Mouse (Mus musculus) forebrain, embryonic 12.5 days (tissue): Measurements from ENCODE around the gene Heatr9. TPM values are rescaled to one million over a fixed set of nuclear protein-coding genes. Genes with fewer than 3 reads are reported as not detected.
"Not testable (repeated sequence)": the region's sequence is repeated elsewhere in the genome, so short reads cannot be mapped to it uniquely, and the experiment has no call there.

Source experiments
- ATAC-seq: fragments of 200-750 bp; cut with Nextera tagmentation; 2 replicates; pipeline ENCODE4 v1.8.0; 2017; ENCODE audit warnings: moderate TSS enrichment; ENCODE audit not compliant: low FRiP score
- H3K27ac ChIP-seq: fragments of 300-500 bp; sonication (generic); 2 replicates; pipeline ENCODE4 v1.5.1; 2016; ENCODE audit warnings: mild to moderate bottlenecking
- H3K27me3 ChIP-seq: fragments of 300-500 bp; sonication (generic); 2 replicates; pipeline ENCODE4 v1.6.1; 2016; ENCODE audit warnings: mild to moderate bottlenecking
- H3K36me3 ChIP-seq: fragments of 300-500 bp; sonication (generic); replicated peaks from 2 replicates; pipeline ENCODE4 v1.6.1; 2016; ENCODE audit warnings: mild to moderate bottlenecking
- H3K4me1 ChIP-seq: fragments of 300-500 bp; sonication (generic); 2 replicates; pipeline ENCODE4 v1.6.1; 2016
- H3K4me2 ChIP-seq: fragments of 300-500 bp; sonication (generic); 2 replicates; pipeline ENCODE4 v1.6.1; 2016; ENCODE audit warnings: mild to moderate bottlenecking, moderate library complexity
- H3K4me3 ChIP-seq: fragments of 300-500 bp; sonication (generic); replicated peaks from 2 replicates; pipeline ENCODE4 v1.5.1; 2016; ENCODE audit warnings: mild to moderate bottlenecking
- H3K9ac ChIP-seq: fragments of 300-500 bp; sonication (generic); 2 replicates; pipeline ENCODE4 v1.6.1; 2016; ENCODE audit warnings: mild to moderate bottlenecking
- H3K9me3 ChIP-seq: fragments of 300-500 bp; sonication (generic); 2 replicates; pipeline ENCODE4 v1.6.1; 2016
- WGBS: fragments of 180-500 bp; shearing (Covaris S2); methylation state at CpG from one replicate; pipeline ENCODE4 v1.1.7; 2016; 5-methylcytosine and 5-hydroxymethylcytosine counted together
- polyA plus RNA-seq: library from polyadenylated mRNA; unstranded; fragments of >200 nt; fragmentation: Nextera tagmentation; extraction: Ambion mirVana; gene quantifications from 2 replicates; pipeline ENCODE4 v1.2.1, GENCODE M21; 2016

The Heatr9 gene
- polyA plus RNA-seq, 1 experiment from 2014 or later, result 0.10 TPM

DNA sequence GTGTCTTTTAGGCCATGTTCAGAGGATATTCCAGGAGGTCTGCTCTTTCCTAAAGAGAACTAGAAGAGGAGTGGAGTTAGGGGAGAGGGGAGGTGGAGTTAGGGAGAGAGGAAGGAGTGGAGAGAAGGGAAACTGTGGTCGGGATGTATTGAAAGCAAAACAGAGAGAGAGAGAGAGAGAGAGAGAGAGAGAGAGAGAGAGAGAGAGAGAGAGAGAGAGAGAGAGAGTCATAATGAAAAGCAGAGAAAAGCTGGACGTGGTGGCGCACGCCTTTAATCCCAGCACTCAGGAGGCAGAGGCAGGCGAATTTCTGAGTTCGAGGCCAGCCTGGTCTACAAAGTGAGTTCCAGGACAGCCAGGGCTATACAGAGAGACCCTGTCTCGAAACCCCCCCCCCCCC, 29.1 kb upstream of the Heatr9 start:
- 79% methylated on average over 6 of the region's 7 CpGs for WGBS
- ATAC-seq, H3K27me3 ChIP-seq: not testable (repeated sequence)

DNA sequence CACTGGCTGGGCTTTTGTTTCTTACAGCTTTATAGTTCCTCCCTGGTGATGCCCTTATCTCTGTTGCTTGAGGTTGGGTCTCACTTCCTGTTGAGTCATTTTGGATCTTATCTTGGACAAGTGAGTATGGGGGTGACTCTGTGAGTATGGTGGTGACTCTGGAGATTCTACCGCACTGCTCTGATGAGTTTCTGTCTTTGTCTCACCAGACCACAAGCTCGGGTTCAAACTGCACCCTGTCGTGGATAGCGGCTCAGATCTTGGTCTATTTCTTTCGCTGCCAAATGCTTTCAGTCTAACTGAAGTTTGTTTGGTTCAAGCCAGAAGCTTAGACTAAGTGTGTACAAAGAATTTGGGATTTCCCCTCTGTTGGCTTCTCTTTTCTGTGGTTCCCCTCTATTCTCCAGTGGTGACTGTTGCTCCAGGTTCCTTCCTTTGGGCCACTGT, 28.2 kb upstream of the Heatr9 start:
- WGBS, result 94% methylated on average over 5 of the region's 5 CpGs

More for the DNA sequence above, 29.1 kb upstream of the Heatr9 start:
- H3K4me3 ChIP-seq, H3K9me3 ChIP-seq, H3K4me2 ChIP-seq, H3K27ac ChIP-seq, H3K9ac ChIP-seq, H3K4me1 ChIP-seq, H3K36me3 ChIP-seq: not testable (repeated sequence)

GRCm38 (mm10) chr11:83544214-83544613, 22.2 kb upstream of the Heatr9 start:
- no peaks in the 10 kb centered on the region for H3K27me3 ChIP-seq
- H3K4me2 ChIP-seq, result no peak overlapping the region
- H3K9me3 ChIP-seq, result no peaks in the 10 kb centered on the region
- H3K4me3 ChIP-seq, result no peak overlapping the region
- H3K4me1 ChIP-seq, result no peaks in the 10 kb centered on the region
- H3K9ac ChIP-seq, result no peak overlapping the region
- H3K27ac ChIP-seq, result no peak overlapping the region
- no peaks in the 10 kb centered on the region for H3K36me3 ChIP-seq
- no peak for ATAC-seq
- WGBS, result 86% methylated on average over 3 of the region's 3 CpGs

More for the DNA sequence above, 28.2 kb upstream of the Heatr9 start:
- H3K4me1 ChIP-seq, result no peaks in the 10 kb centered on the region
- no peak overlapping the region for H3K9ac ChIP-seq
- no peaks in the 10 kb centered on the region for H3K36me3 ChIP-seq
- H3K9me3 ChIP-seq, result no peaks in the 10 kb centered on the region
- H3K4me2 ChIP-seq, result no peak overlapping the region
- no peak for ATAC-seq
- H3K27me3 ChIP-seq, result no peaks in the 10 kb centered on the region
- H3K27ac ChIP-seq, result no peak overlapping the region
- H3K4me3 ChIP-seq, result no peak overlapping the region

GRCm38 (mm10) chr11:83541415-83541814, 19.4 kb upstream of the Heatr9 start:
- Histone ChIP-seq H3K27me3 (no peaks in the 10 kb centered on the region), H3K9me3 (no peaks in the 10 kb centered on the region), H3K4me2 (no peak overlapping the region), H3K4me1 (no peaks in the 10 kb centered on the region), H3K4me3 (no peak overlapping the region), H3K36me3 (no peaks in the 10 kb centered on the region), H3K9ac (no peak overlapping the region), H3K27ac (no peak overlapping the region)
- ATAC-seq, result no peak
- WGBS, result 89% methylated on average over 3 of the region's 3 CpGs

GRCm38 (mm10) chr11:83540931-83541330, 19.0 kb upstream of the Heatr9 start:
- no peak for ATAC-seq
- Histone ChIP-seq H3K36me3 (no peaks in the 10 kb centered on the region), H3K4me3 (no peak overlapping the region), H3K4me1 (no peaks in the 10 kb centered on the region), H3K9me3 (no peaks in the 10 kb centered on the region), H3K4me2 (no peak overlapping the region), H3K27me3 (no peaks in the 10 kb centered on the region), H3K27ac (no peak overlapping the region), H3K9ac (no peak overlapping the region)
- WGBS, result 87% methylated on average over 2 of the region's 2 CpGs

DNA sequence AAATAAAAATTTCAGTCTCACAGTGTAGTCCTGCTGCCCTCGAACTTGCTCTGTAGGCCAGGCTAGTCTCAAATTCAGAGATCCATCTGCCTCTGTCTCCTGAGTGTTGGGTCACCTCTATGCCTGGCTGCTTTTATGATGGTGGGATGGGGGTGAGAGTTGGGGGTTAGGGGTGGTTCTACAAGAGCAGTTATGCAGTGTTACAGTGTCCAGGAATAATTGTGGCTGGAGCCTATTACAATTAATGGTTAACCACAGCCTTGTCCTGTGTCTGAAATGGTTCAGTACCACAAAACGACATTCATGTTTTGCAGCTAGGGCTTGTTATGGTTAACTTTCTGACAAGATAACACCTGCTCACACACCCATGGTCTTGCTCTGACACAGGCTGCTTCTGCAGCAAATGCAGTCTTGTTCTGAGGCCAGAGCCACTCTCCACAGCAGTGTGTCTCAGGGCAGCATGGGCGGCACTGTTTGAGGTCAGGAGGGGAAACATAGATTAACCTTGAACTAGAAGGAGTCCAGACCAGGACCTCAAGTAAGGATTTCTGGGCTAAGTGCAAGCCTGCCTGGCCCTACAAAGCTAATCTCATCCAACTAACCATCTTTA, 16.8 kb upstream of the Heatr9 start:
- Histone ChIP-seq H3K4me3 (no peak overlapping the region), H3K27ac (no peak overlapping the region), H3K9me3 (no peaks in the 10 kb centered on the region), H3K4me2 (no peak overlapping the region), H3K36me3 (no peaks in the 10 kb centered on the region), H3K9ac (no peak overlapping the region), H3K4me1 (no peaks in the 10 kb centered on the region), H3K27me3 (no peaks in the 10 kb centered on the region)
- 82% methylated on average over 3 of the region's 3 CpGs for WGBS
- ATAC-seq, result no peak

GRCm38 (mm10) chr11:83536831-83537230, 14.9 kb upstream of the Heatr9 start:
- Histone ChIP-seq H3K4me1 (no peaks in the 10 kb centered on the region), H3K4me3 (no peak overlapping the region), H3K4me2 (no peak overlapping the region), H3K27ac (no peak overlapping the region), H3K36me3 (no peaks in the 10 kb centered on the region), H3K9ac (no peak overlapping the region), H3K27me3 (no peaks in the 10 kb centered on the region), H3K9me3 (no peaks in the 10 kb centered on the region)
- 88% methylated on average over 3 of the region's 3 CpGs for WGBS
- ATAC-seq, result no peak

GRCm38 (mm10) chr11:83534609-83535423, 12.8 kb upstream of the Heatr9 start:
- Histone ChIP-seq H3K9me3 (no peaks in the 10 kb centered on the region), H3K27ac (no peak overlapping the region), H3K36me3 (no peaks in the 10 kb centered on the region), H3K9ac (no peak overlapping the region), H3K27me3 (no peaks in the 10 kb centered on the region), H3K4me3 (no peak overlapping the region), H3K4me1 (no peaks in the 10 kb centered on the region), H3K4me2 (no peak overlapping the region)
- 67% methylated on average over 13 of the region's 13 CpGs for WGBS
- ATAC-seq, result no peak

GRCm38 (mm10) chr11:83534143-83534542, 12.2 kb upstream of the Heatr9 start:
- WGBS, result 90% methylated on average over 8 of the region's 8 CpGs
- no peak for ATAC-seq
- Histone ChIP-seq H3K36me3 (no peaks in the 10 kb centered on the region), H3K27me3 (no peaks in the 10 kb centered on the region), H3K4me3 (no peak overlapping the region), H3K27ac (no peak overlapping the region), H3K4me2 (no peak overlapping the region), H3K4me1 (no peaks in the 10 kb centered on the region), H3K9ac (no peak overlapping the region), H3K9me3 (no peaks in the 10 kb centered on the region)

GRCm38 (mm10) chr11:83533192-83533591, 11.2 kb upstream of the Heatr9 start:
- H3K4me1 ChIP-seq, result no peaks in the 10 kb centered on the region
- H3K27ac ChIP-seq, result no peak overlapping the region
- H3K4me3 ChIP-seq, result no peak overlapping the region
- no peak overlapping the region for H3K4me2 ChIP-seq
- no peaks in the 10 kb centered on the region for H3K27me3 ChIP-seq
- no peak for ATAC-seq
- no peak overlapping the region for H3K9ac ChIP-seq
- H3K9me3 ChIP-seq, result no peaks in the 10 kb centered on the region
- H3K36me3 ChIP-seq, result no peaks in the 10 kb centered on the region
- 89% methylated on average over 1 of the region's 1 CpGs for WGBS

DNA sequence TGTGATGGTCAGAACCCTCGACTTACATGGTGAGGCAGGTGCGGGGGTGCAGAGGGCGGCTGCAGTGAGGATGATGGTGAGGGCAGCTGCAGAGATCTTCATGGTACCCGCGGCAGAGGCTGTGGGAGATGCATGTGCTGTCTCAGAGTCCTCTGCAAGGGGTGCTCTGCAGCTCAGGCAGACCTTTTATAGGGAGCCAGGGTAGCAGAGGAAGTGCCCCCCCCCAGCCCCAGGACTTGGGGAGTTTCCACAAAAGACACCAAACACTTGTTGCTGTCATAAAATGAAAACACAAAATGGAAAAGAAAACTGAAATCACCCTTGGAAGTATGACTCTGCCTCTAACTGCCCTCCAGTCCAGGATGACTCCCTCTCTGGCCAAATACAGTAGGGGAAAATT, 8.4 kb upstream of the Heatr9 start, which contains the start of gene Ccl5:
Ccl5 (minus strand) TSS at position 159 of the 400 bp plus-strand sequence.
- Histone ChIP-seq H3K9ac (no peak within 1 kb of the TSS), H3K4me3 (no peak within 1 kb of the TSS), H3K4me2 (no peak within 1 kb of the TSS), H3K4me1 (no peaks in the 10 kb centered on the region), H3K36me3 (no peaks in the 10 kb centered on the region), H3K27me3 (no peaks in the 10 kb centered on the region), H3K9me3 (no peaks in the 10 kb centered on the region), H3K27ac (no peak within 1 kb of the TSS)
- no peak for ATAC-seq
- WGBS, result 82% methylated on average over 5 of the region's 5 CpGs

- no peak overlapping the region for H3K4me2 ChIP-seq
- H3K9me3 ChIP-seq, result no peaks in the 10 kb centered on the region
- H3K27ac ChIP-seq, result no peak overlapping the region
- H3K9ac ChIP-seq, result no peak overlapping the region
- H3K4me3 ChIP-seq, result no peak overlapping the region
- H3K27me3 ChIP-seq, result no peaks in the 10 kb centered on the region
- no peaks in the 10 kb centered on the region for H3K4me1 ChIP-seq
- no peak for ATAC-seq
- WGBS, result 78% methylated on average over 12 of the region's 12 CpGs
- no peaks in the 10 kb centered on the region for H3K36me3 ChIP-seq
Measured at GRCm38 (mm10) chr11:83529024-83529423, 7.0 kb upstream of the Heatr9 start.

DNA sequence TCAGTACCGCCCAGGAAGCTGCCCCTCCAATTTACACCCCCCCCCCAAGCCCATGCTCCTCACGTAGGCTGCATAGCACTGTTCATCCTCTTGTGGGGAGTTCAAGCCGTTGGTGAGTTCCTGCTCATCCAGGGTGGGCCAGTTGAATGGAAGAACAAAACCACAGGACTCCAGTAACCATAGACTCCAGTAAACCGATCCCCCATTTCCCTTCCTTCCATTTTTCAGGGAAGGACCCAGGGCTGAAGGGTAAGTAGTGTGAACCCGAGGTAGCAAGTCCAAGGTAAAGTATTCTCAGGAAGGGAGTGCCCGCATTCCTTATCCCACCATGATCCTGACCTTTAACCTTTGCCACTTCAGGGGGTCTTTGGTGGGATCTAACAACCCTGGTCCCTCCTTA, 3.6 kb downstream of the Heatr9 start:
- no peak overlapping the region for H3K9ac ChIP-seq
- H3K27me3 ChIP-seq, result no peaks in the 10 kb centered on the region
- H3K36me3 ChIP-seq, result no peaks in the 10 kb centered on the region; the same call in 1 of the 2 replicates
- H3K9me3 ChIP-seq, result no peaks in the 10 kb centered on the region
- no peak overlapping the region for H3K4me3 ChIP-seq
- no peak overlapping the region for H3K4me2 ChIP-seq
- H3K27ac ChIP-seq, result no peak overlapping the region
- WGBS, result 72% methylated on average over 6 of the region's 6 CpGs
- ATAC-seq, result no peak
- no peaks in the 10 kb centered on the region for H3K4me1 ChIP-seq
